In the genomic region with DNA sequence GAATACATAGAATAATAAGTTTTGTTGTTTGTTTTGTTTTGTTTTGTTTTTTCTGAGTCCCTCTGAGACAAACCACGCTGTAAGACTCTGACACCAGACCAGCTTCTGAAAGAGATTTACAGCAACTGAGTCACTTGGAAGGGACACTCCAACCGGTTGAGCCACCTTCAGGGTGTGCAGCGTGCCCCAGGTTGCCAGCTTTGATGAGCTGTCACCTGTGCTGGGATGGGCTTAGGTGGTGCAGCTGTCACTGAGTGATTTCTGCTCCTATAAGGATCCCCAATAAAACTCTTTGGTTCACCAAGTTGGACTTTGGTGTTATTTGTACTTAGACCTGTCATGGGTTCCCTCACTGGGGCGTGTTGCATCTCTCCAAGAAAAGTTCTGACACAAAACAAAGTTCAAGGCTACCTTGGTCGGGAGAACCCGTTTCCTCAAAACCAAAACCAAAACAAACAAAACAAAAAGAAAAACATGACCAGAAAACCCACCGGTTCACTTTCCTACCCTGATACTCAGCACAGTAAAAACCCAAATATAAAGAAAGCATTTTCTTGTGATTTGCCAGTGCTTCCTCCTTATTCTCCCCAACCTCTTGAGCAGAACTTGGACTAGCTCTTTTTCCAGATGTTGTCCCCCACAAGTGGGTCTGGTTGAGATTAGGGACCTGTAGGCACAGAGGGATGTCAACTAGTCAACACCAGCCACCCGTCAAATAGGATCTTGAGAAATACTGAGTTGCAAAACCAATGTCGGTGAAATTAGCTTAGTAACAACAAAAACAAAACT, we compare ENCODE assay signal across 17 mouse cellular contexts. TPM values are rescaled to one million over a fixed set of nuclear protein-coding genes. Genes with fewer than 3 reads are reported as not detected.
DNase-seq lines count a peak whose midpoint lies in the region; ATAC-seq and TF ChIP-seq lines count a peak whose summit lies in the region.
"Had no signal": no experiment of that assay in that cellular context is flagged by ENCODE, and none has a peak within 500 bp of the region (broad histone marks: within the 10 kb centered on the region; RNA-seq: fewer than 3 reads in every experiment).

No protein-coding gene starts in this region.

- H3K27me3 ChIP-seq in lung, postnatal 0 days (replicated peaks; ENCODE audit: insufficient read depth, low read length): no peaks in the 10 kb centered on the region
- H3K27me3 ChIP-seq in liver, embryonic 16.5 days (ENCODE audit: control insufficient read depth, insufficient read depth, low read depth, low read length): no peaks in the 10 kb centered on the region
- no peaks in the 10 kb centered on the region for H3K27me3 ChIP-seq in stomach, embryonic 16.5 days (ENCODE audit: control insufficient read depth, insufficient read depth, low read length)
- H3K27me3 ChIP-seq: CH12.LX; heart, embryonic 12.5 days; midbrain, embryonic 12.5 days had no signal

- H3K4me2 ChIP-seq in lung, postnatal 0 days (replicated peaks; ENCODE audit: low read depth, low read length): no peak overlapping the region
- 0 out of 2 replicates have a peak overlapping the region, but pooled peaks have one; percentile 11 for H3K4me2 ChIP-seq in liver, embryonic 16.5 days (ENCODE audit: low read depth, low read length)
- no peak overlapping the region; the same call in 1 of the 2 replicates for H3K4me2 ChIP-seq in stomach, embryonic 16.5 days (ENCODE audit: low read depth, low read length)
- H3K4me2 ChIP-seq: heart, embryonic 12.5 days; midbrain, embryonic 12.5 days had no signal

- DNase-seq in lung, postnatal 0 days (ENCODE audit: low spot score): peak; percentile 60
- no peak for DNase-seq in lung, postnatal 4 days
- DNase-seq in induced T-regulatory cell, adult 2 months (ENCODE audit: low read depth): peak; percentile 50
- no peak for DNase-seq in B cell, adult 2 months
- DNase-seq: adrenal gland, postnatal 36 days; cerebellum, postnatal 25 days; gastrocnemius, postnatal 25 days; heart, postnatal 4 days; right cerebral cortex, postnatal 14 days; thymus, adult 18-20 months had no signal

- TF ChIP-seq EP300 in lung, postnatal 0 days (IDR thresholded peaks at IDR 0.05): no peak

- 67% methylated on average over 9 of the region's 9 CpGs for WGBS in lung, postnatal 0 days
- WGBS in liver, embryonic 16.5 days (ENCODE audit: insufficient replicate concordance): 53% methylated on average over 9 of the region's 9 CpGs
- 67% methylated on average over 9 of the region's 9 CpGs for WGBS in stomach, embryonic 16.5 days

- H3K4me3 ChIP-seq in lung, postnatal 0 days (ENCODE audit: low read depth, low read length): no peak overlapping the region
- no peak overlapping the region for H3K4me3 ChIP-seq in liver, embryonic 16.5 days (ENCODE audit: low read depth, low read length)
- no peak overlapping the region for H3K4me3 ChIP-seq in stomach, embryonic 16.5 days (replicated peaks; ENCODE audit: low read length)
- H3K4me3 ChIP-seq: heart, embryonic 12.5 days; midbrain, embryonic 12.5 days had no signal

- ATAC-seq in lung, postnatal 0 days: no peak
- ATAC-seq in liver, embryonic 16.5 days (ENCODE audit: low read depth): no peak
- ATAC-seq in stomach, embryonic 16.5 days (ENCODE audit: insufficient read depth, low FRiP score): peak; percentile 57; the same call in 1 of the 2 replicates
- no peak for ATAC-seq in megakaryocyte-erythroid progenitor cell, adult 5-6 weeks (replicated peaks; ENCODE audit: low FRiP score, low TSS enrichment, poor library complexity, severe bottlenecking)
- ATAC-seq: activated CD4-positive, CD25-positive, alpha-beta regulatory T cell, adult 4 months had no signal

- no peak for TF ChIP-seq CTCF in lung, postnatal 0 days (IDR thresholded peaks at IDR 0.05)

- no peaks in the 10 kb centered on the region for H3K9me3 ChIP-seq in lung, postnatal 0 days (ENCODE audit: low read length)
- no peaks in the 10 kb centered on the region for H3K9me3 ChIP-seq in liver, embryonic 16.5 days (replicated peaks; ENCODE audit: control insufficient read depth, low read length)
- H3K9me3 ChIP-seq in stomach, embryonic 16.5 days (replicated peaks; ENCODE audit: control insufficient read depth, low read length): no peaks in the 10 kb centered on the region
- H3K9me3 ChIP-seq: heart, embryonic 12.5 days; midbrain, embryonic 12.5 days had no signal

- H3K9ac ChIP-seq in lung, postnatal 0 days (replicated peaks; ENCODE audit: low read depth): no peak overlapping the region
- H3K9ac ChIP-seq in liver, embryonic 16.5 days (ENCODE audit: low read depth, low read length): no peak overlapping the region
- no peak overlapping the region for H3K9ac ChIP-seq in stomach, embryonic 16.5 days (ENCODE audit: low read length)
- H3K9ac ChIP-seq: heart, embryonic 12.5 days; midbrain, embryonic 12.5 days had no signal

- H3K4me1 ChIP-seq in lung, postnatal 0 days (ENCODE audit: insufficient read depth, low read depth, low read length): no peaks in the 10 kb centered on the region; the same call in 1 of the 2 replicates
- H3K4me1 ChIP-seq in liver, embryonic 16.5 days (ENCODE audit: control insufficient read depth, low read depth, low read length): peaks cover 35% of the 10 kb centered on the region
- peaks cover 5% of the 10 kb centered on the region; the same call in 1 of the 2 replicates for H3K4me1 ChIP-seq in stomach, embryonic 16.5 days (ENCODE audit: control insufficient read depth, insufficient read depth, low read length)
- H3K4me1 ChIP-seq: midbrain, embryonic 12.5 days had no signal

- no peak overlapping the region for H3K27ac ChIP-seq in lung, postnatal 0 days (ENCODE audit: low read length)
- peak overlapping the region; percentile 2; the same call in 1 of the 2 replicates for H3K27ac ChIP-seq in liver, embryonic 16.5 days (ENCODE audit: low read length)
- H3K27ac ChIP-seq in stomach, embryonic 16.5 days (ENCODE audit: low read length): peak overlapping the region; percentile 66
- H3K27ac ChIP-seq: midbrain, embryonic 12.5 days had no signal

- no peaks in the 10 kb centered on the region for H3K36me3 ChIP-seq in lung, postnatal 0 days (ENCODE audit: insufficient read depth, low read length)
- no peaks in the 10 kb centered on the region for H3K36me3 ChIP-seq in liver, embryonic 16.5 days (ENCODE audit: control insufficient read depth, insufficient read depth)
- H3K36me3 ChIP-seq in stomach, embryonic 16.5 days (ENCODE audit: control insufficient read depth, insufficient read depth, low read length): no peaks in the 10 kb centered on the region
- H3K36me3 ChIP-seq: heart, embryonic 12.5 days; midbrain, embryonic 12.5 days had no signal

RNA-seq across cellular contexts. Expression of a gene that starts 17.4 kb away (rescaled TPM):
- 22.9 and 26.4 TPM in 2 replicates for polyA plus RNA-seq in lung, postnatal 0 days (2015; fragmentation: Nextera tagmentation; extraction: Ambion mirVana)
- polyA plus RNA-seq in liver, embryonic 16.5 days (2015; fragmentation: Nextera tagmentation; extraction: Ambion mirVana): 12.1 and 13.3 TPM in 2 replicates
- polyA plus RNA-seq in stomach, embryonic 16.5 days (2015; fragmentation: Nextera tagmentation; extraction: Ambion mirVana): 21.3 and 22.0 TPM in 2 replicates
- total RNA-seq in megakaryocyte-erythroid progenitor cell, adult 5-6 weeks (2014; fragmentation: Nextera tagmentation): 6.5 and 9.7 TPM in 2 replicates
- total RNA-seq in megakaryocyte-erythroid progenitor cell, adult 5-6 weeks (2017): 12.1 and 13.4 TPM in 2 replicates

Comparison
In these comparisons a context has a peak if more than half of its experiments do, and no peak if none do; other contexts are left out.
1. DNase-seq: peak in lung, postnatal 0 days (single experiment) and induced T-regulatory cell, adult 2 months (single experiment); none in lung, postnatal 4 days (0 of 2) and B cell, adult 2 months (0 of 2).